Mouse (Mus musculus) adrenal gland, postnatal 4 days (tissue): ENCODE results near the gene Gm10358. TPM values are rescaled to one million over a fixed set of nuclear protein-coding genes. Genes with fewer than 3 reads are reported as not detected.
"Not testable (repeated sequence)": the region's sequence is repeated elsewhere in the genome, so short reads cannot be mapped to it uniquely, and the experiment has no call there.

Experiments
- DNase-seq, 2 experiments: peaks; one replicate each; pipeline ENCODE4 v3.0.0; 2021 to 2022; ENCODE audit warnings: low spot score in 2 of 2, mixed read lengths in 2 of 2
- long read RNA-seq, 2 experiments: library from polyadenylated mRNA; stranded (forward); transcript quantifications; one replicate each; pipeline ENCODE4 v2.0.0; 2021
- total RNA-seq, 2 experiments: library from RNA; stranded (reverse); gene quantifications; 2 replicates each; pipeline ENCODE4 v1.2.3; 2021

The Gm10358 gene
- not detected for total RNA-seq
- long read RNA-seq, experiment 1, partial matches to known transcripts: 0 of 1 reads
- long read RNA-seq, experiment 1, other reads (novel, unspliced or antisense): 0 of 1 reads
- long read RNA-seq, experiment 2, partial matches to known transcripts: 0 of 2 reads
- long read RNA-seq, experiment 2, other reads (novel, unspliced or antisense): 0 of 2 reads

GRCm38 (mm10) chr8:75406489-75406888 lies at the start of gene Gm10358:
Gm10358 (minus strand) TSS chr8:75406589.
- DNase-seq: no peak

GRCm38 (mm10) chr8:75448394-75448793 lies 42.0 kb upstream of the Gm10358 start, which contains the start of gene Iqcm:
Iqcm (plus strand) TSS chr8:75448694.
- DNase-seq: no peak

GRCm38 (mm10) chr8:75415696-75416095 lies 9.3 kb upstream of the Gm10358 start:
- not testable (repeated sequence) for DNase-seq

GRCm38 (mm10) chr8:75384770-75385290 lies 21.6 kb downstream of the Gm10358 start:
- DNase-seq: no peak

GRCm38 (mm10) chr8:75375530-75376123 lies 30.8 kb downstream of the Gm10358 start:
- DNase-seq: no peak

GRCm38 (mm10) chr8:75372006-75372405 lies 34.4 kb downstream of the Gm10358 start:
- no peak for DNase-seq

Other genes starting within 250 kb of the Gm10358 start
- 1 to 10 TPM; 3.1 to 3.4 TPM for gene Rasd2, start 192.6 kb downstream of the Gm10358 start, total RNA-seq
- not detected for gene Iqcm, start 42.1 kb upstream of the Gm10358 start, total RNA-seq